11 mouse cellular contexts compared by ENCODE assay signal in genomic region chr2:27847851-27848435, GRCm38 (mm10). TPM values are rescaled to one million over a fixed set of nuclear protein-coding genes. Genes with fewer than 3 reads are reported as not detected.
DNase-seq lines count a peak whose midpoint lies in the region; ATAC-seq and TF ChIP-seq lines count a peak whose summit lies in the region.
"Had no signal": no experiment of that assay in that cellular context is flagged by ENCODE, and none has a peak within 500 bp of the region (broad histone marks: within the 10 kb centered on the region; RNA-seq: fewer than 3 reads in every experiment).

No protein-coding gene starts in this region.

- intact Hi-C loops in heart, postnatal 10 days (cut with DNase I), result no loop called here

- no peaks in the 10 kb centered on the region for H3K36me3 ChIP-seq in heart, embryonic 12.5 days
- H3K36me3 ChIP-seq in lung, postnatal 0 days (ENCODE audit: insufficient read depth, low read length), result no peaks in the 10 kb centered on the region
- H3K36me3 ChIP-seq in intestine, embryonic 15.5 days, result no peaks in the 10 kb centered on the region
- H3K36me3 ChIP-seq in hindbrain, postnatal 0 days (ENCODE audit: insufficient read depth, low read length), result no peaks in the 10 kb centered on the region
- H3K36me3 ChIP-seq: hindbrain, embryonic 12.5 days; neural tube, embryonic 12.5 days had no signal

- no peak for TF ChIP-seq CTCF in lung, postnatal 0 days (IDR thresholded peaks at IDR 0.05)
- TF ChIP-seq CTCF in hindbrain, postnatal 0 days (IDR thresholded peaks at IDR 0.05; ENCODE audit: low read depth), result no peak

- peak overlapping the region; percentile 72; the same call in 1 of the 2 replicates for H3K27ac ChIP-seq in heart, embryonic 12.5 days (ENCODE audit: poor library complexity, severe bottlenecking)
- H3K27ac ChIP-seq in lung, postnatal 0 days (ENCODE audit: low read length), result peak overlapping the region; percentile 57; the same call in 1 of the 2 replicates
- H3K27ac ChIP-seq in intestine, embryonic 15.5 days, result peak overlapping the region; percentile 60
- H3K27ac ChIP-seq in hindbrain, postnatal 0 days, result no peak overlapping the region
- H3K27ac ChIP-seq: hindbrain, embryonic 12.5 days; neural tube, embryonic 12.5 days had no signal

- H3K9me3 ChIP-seq in heart, embryonic 12.5 days (replicated peaks), result no peaks in the 10 kb centered on the region
- H3K9me3 ChIP-seq in lung, postnatal 0 days (ENCODE audit: low read length), result no peaks in the 10 kb centered on the region
- no peaks in the 10 kb centered on the region for H3K9me3 ChIP-seq in intestine, embryonic 15.5 days
- no peaks in the 10 kb centered on the region for H3K9me3 ChIP-seq in hindbrain, postnatal 0 days (ENCODE audit: low read length)
- H3K9me3 ChIP-seq: hindbrain, embryonic 12.5 days; neural tube, embryonic 12.5 days had no signal

- no peaks in the 10 kb centered on the region for H3K27me3 ChIP-seq in heart, embryonic 12.5 days (replicated peaks)
- H3K27me3 ChIP-seq in lung, postnatal 0 days (replicated peaks; ENCODE audit: insufficient read depth, low read length), result no peaks in the 10 kb centered on the region
- no peaks in the 10 kb centered on the region for H3K27me3 ChIP-seq in intestine, embryonic 15.5 days (replicated peaks)
- H3K27me3 ChIP-seq in hindbrain, postnatal 0 days (ENCODE audit: insufficient read depth, low read length), result no peaks in the 10 kb centered on the region
- H3K27me3 ChIP-seq: hindbrain, embryonic 12.5 days; neural tube, embryonic 12.5 days had no signal

- no peak overlapping the region for H3K9ac ChIP-seq in heart, embryonic 12.5 days
- H3K9ac ChIP-seq in lung, postnatal 0 days (replicated peaks; ENCODE audit: low read depth), result no peak overlapping the region
- H3K9ac ChIP-seq in intestine, embryonic 15.5 days, result no peak overlapping the region
- no peak overlapping the region for H3K9ac ChIP-seq in hindbrain, postnatal 0 days (replicated peaks; ENCODE audit: low read length)
- H3K9ac ChIP-seq: hindbrain, embryonic 12.5 days; neural tube, embryonic 12.5 days had no signal

- 48% methylated on average over 7 of the region's 7 CpGs for WGBS in heart, embryonic 12.5 days
- 50% methylated on average over 7 of the region's 7 CpGs for WGBS in lung, postnatal 0 days
- 71% methylated on average over 7 of the region's 7 CpGs for WGBS in intestine, embryonic 15.5 days
- 62% methylated on average over 7 of the region's 7 CpGs for WGBS in hindbrain, postnatal 0 days

- no peak for TF ChIP-seq EP300 in lung, postnatal 0 days (IDR thresholded peaks at IDR 0.05)

- peaks cover 24% of the 10 kb centered on the region for H3K4me1 ChIP-seq in heart, embryonic 12.5 days (replicated peaks)
- H3K4me1 ChIP-seq in lung, postnatal 0 days (ENCODE audit: insufficient read depth, low read depth, low read length), result no peaks in the 10 kb centered on the region
- H3K4me1 ChIP-seq in intestine, embryonic 15.5 days (replicated peaks), result peaks cover 10% of the 10 kb centered on the region; the same call in 1 of the 2 replicates
- no peaks in the 10 kb centered on the region for H3K4me1 ChIP-seq in hindbrain, postnatal 0 days (ENCODE audit: insufficient read depth, low read length)
- H3K4me1 ChIP-seq: neural tube, embryonic 12.5 days had no signal

- H3K4me2 ChIP-seq in heart, embryonic 12.5 days, result no peak overlapping the region
- H3K4me2 ChIP-seq in lung, postnatal 0 days (replicated peaks; ENCODE audit: low read depth, low read length), result no peak overlapping the region
- no peak overlapping the region for H3K4me2 ChIP-seq in intestine, embryonic 15.5 days (replicated peaks)
- H3K4me2 ChIP-seq in hindbrain, postnatal 0 days (ENCODE audit: low read depth, low read length), result no peak overlapping the region
- H3K4me2 ChIP-seq: hindbrain, embryonic 12.5 days; neural tube, embryonic 12.5 days had no signal

- no peak for ATAC-seq in heart, embryonic 12.5 days (ENCODE audit: insufficient number of reproducible peaks, low FRiP score)
- ATAC-seq in lung, postnatal 0 days, result no peak; the same call in 1 of the 2 replicates
- no peak for ATAC-seq in intestine, embryonic 15.5 days
- ATAC-seq in hindbrain, postnatal 0 days, result no peak

- no peak for DNase-seq in heart, postnatal 10 days
- DNase-seq in lung, postnatal 0 days (ENCODE audit: low spot score), result no peak
- no peak for DNase-seq in lung, postnatal 10 days
- DNase-seq in T-cell, adult 2 months (ENCODE audit: low spot score), result no peak
- no peak for DNase-seq in hindbrain, postnatal 0 days (ENCODE audit: low spot score)
- DNase-seq: adrenal gland, adult 8-10 months; midbrain, embryonic 14.5 days had no signal

- no peak overlapping the region for H3K4me3 ChIP-seq in heart, embryonic 12.5 days
- no peak overlapping the region for H3K4me3 ChIP-seq in lung, postnatal 0 days (ENCODE audit: low read depth, low read length)
- H3K4me3 ChIP-seq in intestine, embryonic 15.5 days (replicated peaks), result no peak overlapping the region
- H3K4me3 ChIP-seq in hindbrain, postnatal 0 days (ENCODE audit: low read length), result no peak overlapping the region
- H3K4me3 ChIP-seq: hindbrain, embryonic 12.5 days; neural tube, embryonic 12.5 days had no signal

RNA-seq across cellular contexts. Expression of gene Col5a1, which starts 38.3 kb away (rescaled TPM):
- 53.3 and 54.7 TPM in 2 replicates for polyA plus RNA-seq in heart, embryonic 12.5 days (2016; fragmentation: Nextera tagmentation; extraction: Ambion mirVana)
- total RNA-seq in heart, postnatal 10 days (2021), result 100 to 1,000 TPM; 157 to 164 TPM
- polyA plus RNA-seq in lung, postnatal 0 days (2015; fragmentation: Nextera tagmentation; extraction: Ambion mirVana), result 47.7 and 50.7 TPM in 2 replicates
- 96.3 and 97.9 TPM in 2 replicates for polyA plus RNA-seq in intestine, embryonic 15.5 days (2015; fragmentation: Nextera tagmentation; extraction: Ambion mirVana)
- 23.6 and 25.9 TPM in 2 replicates for total RNA-seq in hindbrain, postnatal 0 days (2014; rRNA removed)
- polyA plus RNA-seq in hindbrain, postnatal 0 days (2015; fragmentation: Nextera tagmentation; extraction: Ambion mirVana), result 7.1 and 8.0 TPM in 2 replicates
